Mouse (Mus musculus) brain, embryonic 14.5 days (tissue): Measurements from ENCODE around the gene Ppfibp1.

Experiments used
- CTCF ChIP-seq: fragments of 200-500 bp; IDR thresholded peaks from 2 replicates; pipeline ENCODE4 v1.5.1; 2012; ENCODE audit warnings: inconsistent platforms, mild to moderate bottlenecking, moderate library complexity, borderline replicate concordance; ENCODE audit not compliant: insufficient read depth, insufficient read length; ENCODE audit errors: extremely low read depth
- POLR2A ChIP-seq: fragments of 200-500 bp; IDR thresholded peaks from 2 replicates; pipeline ENCODE4 v1.6.1; 2012; ENCODE audit warnings: mild to moderate bottlenecking, inconsistent platforms, borderline replicate concordance; ENCODE audit not compliant: poor library complexity, insufficient read depth, insufficient read length, severe bottlenecking; ENCODE audit errors: extremely low read depth

DNA sequence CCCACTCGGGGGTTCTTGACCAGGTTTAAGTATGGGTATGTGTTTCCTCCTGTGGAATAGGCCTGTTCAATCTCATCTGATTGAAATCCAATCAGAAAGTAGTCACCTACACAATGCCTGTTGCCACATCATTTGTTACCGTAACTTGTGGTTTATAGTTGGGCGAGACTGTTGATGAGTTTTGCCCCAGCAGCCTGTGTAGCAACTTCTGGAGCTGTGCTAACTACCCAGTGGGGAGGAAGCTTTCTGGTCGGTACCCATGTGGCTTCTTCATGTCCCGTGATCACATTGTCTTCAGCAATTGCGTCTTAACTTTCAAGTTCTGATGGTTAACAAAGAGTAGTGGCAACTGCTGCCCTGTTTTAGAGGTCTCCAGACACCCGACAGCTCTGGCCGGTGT lies 163.4 kb downstream of the Ppfibp1 start:
- no peak for TF ChIP-seq CTCF
- TF ChIP-seq POLR2A = no peak
